Mouse (Mus musculus): ENCODE measurements around the gene Cyp2d11. TPM values are rescaled to one million over a fixed set of nuclear protein-coding genes. Genes with fewer than 3 reads are reported as not detected.

Cyp2d11 gene
- polyA plus RNA-seq, 1 experiment = not detected

DNA sequence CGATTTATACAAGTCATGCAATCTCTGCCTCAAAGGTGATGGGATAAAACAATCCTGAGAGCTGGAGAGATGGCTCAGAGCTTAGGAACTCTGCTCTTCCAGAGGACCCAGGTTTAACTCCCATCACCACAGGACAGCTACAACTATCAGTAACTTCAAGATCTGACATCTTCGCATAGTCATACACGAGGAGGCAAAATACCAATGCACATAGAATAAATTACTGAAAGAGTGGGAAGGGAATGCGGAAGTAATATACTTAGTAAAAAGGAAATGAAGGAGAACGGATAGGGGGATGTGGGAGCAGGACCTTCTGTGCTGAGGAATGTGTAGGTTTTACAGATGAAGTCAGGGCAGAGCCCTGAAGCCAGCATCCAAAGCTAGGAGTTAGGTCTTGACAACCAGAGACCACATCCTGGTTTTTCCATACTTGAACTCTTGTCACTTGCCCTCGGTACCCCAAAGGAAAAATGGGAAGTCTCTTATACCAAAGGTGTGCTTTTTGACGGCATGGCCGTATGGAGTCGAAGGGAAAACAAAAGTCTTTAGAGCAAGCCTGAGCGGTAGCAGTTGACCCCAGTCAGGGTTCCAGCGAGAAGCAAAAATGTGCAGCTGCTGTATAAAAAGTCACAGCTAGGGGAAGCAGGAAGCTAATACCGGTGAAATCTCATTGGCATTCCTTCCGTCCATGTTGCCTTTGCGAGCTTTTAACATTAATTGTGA, 47.1 kb downstream of the Cyp2d11 start:
- Histone ChIP-seq H3K4me1 (ENCODE audit: control insufficient read depth, insufficient read depth, low read length) (peaks cover 29% of the 10 kb centered on the region), H3K27ac (ENCODE audit: insufficient read depth, low read depth, low read length) (peak overlapping the region; percentile 75), H3K4me3 (ENCODE audit: insufficient read depth, low read length) (peak overlapping the region; percentile 79)
- no peak for TF ChIP-seq CTCF (IDR thresholded peaks at IDR 0.05; ENCODE audit: low read depth, low read length)
- no peak for TF ChIP-seq POLR2A (IDR thresholded peaks at IDR 0.05; ENCODE audit: borderline replicate concordance, low read depth, low read length)

- H3K27ac ChIP-seq (ENCODE audit: insufficient read depth, low read depth, low read length) = peak overlapping the region; percentile 75
- H3K4me1 ChIP-seq (ENCODE audit: control insufficient read depth, insufficient read depth, low read length) = peaks cover 25% of the 10 kb centered on the region
- H3K4me3 ChIP-seq (ENCODE audit: insufficient read depth, low read length) = peak overlapping the region; percentile 79
- TF ChIP-seq CTCF (IDR thresholded peaks at IDR 0.05; ENCODE audit: low read depth, low read length) = no peak
- no peak for TF ChIP-seq POLR2A (IDR thresholded peaks at IDR 0.05; ENCODE audit: borderline replicate concordance, low read depth, low read length)
Observed at GRCm38 (mm10) chr15:82345820-82346470, 47.9 kb downstream of the Cyp2d11 start.

DNA sequence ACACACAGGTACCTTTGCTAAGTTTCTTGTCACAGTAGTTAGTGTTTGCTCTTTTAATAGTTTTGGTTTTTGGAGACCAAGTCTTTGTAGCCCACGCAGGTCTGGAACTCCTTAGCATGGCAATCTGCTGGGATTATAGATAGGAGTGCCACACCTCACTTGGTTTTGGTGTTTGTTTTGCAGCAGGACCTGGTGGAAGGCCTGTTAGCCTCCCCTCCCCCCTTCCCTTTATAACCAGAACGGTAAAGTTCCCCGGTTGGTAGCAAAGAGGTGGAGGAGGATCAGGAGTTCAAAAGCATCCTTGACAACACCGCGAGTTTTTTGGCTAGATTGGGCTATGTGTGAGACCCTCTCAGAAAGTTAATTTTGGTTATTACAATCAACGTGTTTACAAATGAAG, 48.9 kb downstream of the Cyp2d11 start:
- peaks cover 25% of the 10 kb centered on the region for H3K4me1 ChIP-seq (ENCODE audit: control insufficient read depth, insufficient read depth, low read length)
- H3K4me3 ChIP-seq (ENCODE audit: insufficient read depth, low read length) = no peak overlapping the region
- H3K27ac ChIP-seq (ENCODE audit: insufficient read depth, low read depth, low read length) = no peak overlapping the region
- TF ChIP-seq CTCF (IDR thresholded peaks at IDR 0.05; ENCODE audit: low read depth, low read length) (no peak), POLR2A (IDR thresholded peaks at IDR 0.05; ENCODE audit: borderline replicate concordance, low read depth, low read length) (no peak)

GRCm38 (mm10) chr15:82343368-82344287, 50.2 kb downstream of the Cyp2d11 start:
- H3K4me1 ChIP-seq (ENCODE audit: control insufficient read depth, insufficient read depth, low read length) = peaks cover 19% of the 10 kb centered on the region
- no peak overlapping the region for H3K4me3 ChIP-seq (ENCODE audit: insufficient read depth, low read length)
- no peak overlapping the region for H3K27ac ChIP-seq (ENCODE audit: insufficient read depth, low read depth, low read length)

DNA sequence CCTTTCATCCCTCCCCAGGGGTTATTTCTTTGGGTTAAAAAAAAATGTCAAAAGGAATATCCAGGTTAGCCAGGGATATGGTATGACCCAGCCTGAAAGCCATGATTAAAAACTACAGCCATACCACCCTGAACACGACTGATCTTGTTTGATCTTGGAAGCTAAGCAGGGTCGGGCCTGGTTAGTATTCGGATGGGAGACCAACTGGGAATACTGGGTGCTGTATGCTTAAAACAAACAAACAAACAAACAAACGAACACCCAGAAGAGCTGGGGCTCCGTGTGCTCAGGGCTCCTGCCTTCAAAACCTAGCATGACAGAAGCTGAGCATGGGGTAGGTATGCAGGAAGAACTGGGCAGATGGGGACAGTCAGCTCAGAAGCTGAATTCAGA, 51.3 kb downstream of the Cyp2d11 start:
- TF ChIP-seq POLR2A (IDR thresholded peaks at IDR 0.05; ENCODE audit: borderline replicate concordance, low read depth, low read length) (no peak), CTCF (IDR thresholded peaks at IDR 0.05; ENCODE audit: low read depth, low read length) (no peak)
- Histone ChIP-seq H3K4me1 (ENCODE audit: control insufficient read depth, insufficient read depth, low read length) (peaks cover 12% of the 10 kb centered on the region), H3K27ac (ENCODE audit: insufficient read depth, low read depth, low read length) (no peak overlapping the region), H3K4me3 (ENCODE audit: insufficient read depth, low read length) (no peak overlapping the region)

More at GRCm38 (mm10) chr15:82343368-82344287, 50.2 kb downstream of the Cyp2d11 start:
- TF ChIP-seq CTCF (IDR thresholded peaks at IDR 0.05; ENCODE audit: low read depth, low read length) (no peak), POLR2A (IDR thresholded peaks at IDR 0.05; ENCODE audit: borderline replicate concordance, low read depth, low read length) (no peak)

DNA sequence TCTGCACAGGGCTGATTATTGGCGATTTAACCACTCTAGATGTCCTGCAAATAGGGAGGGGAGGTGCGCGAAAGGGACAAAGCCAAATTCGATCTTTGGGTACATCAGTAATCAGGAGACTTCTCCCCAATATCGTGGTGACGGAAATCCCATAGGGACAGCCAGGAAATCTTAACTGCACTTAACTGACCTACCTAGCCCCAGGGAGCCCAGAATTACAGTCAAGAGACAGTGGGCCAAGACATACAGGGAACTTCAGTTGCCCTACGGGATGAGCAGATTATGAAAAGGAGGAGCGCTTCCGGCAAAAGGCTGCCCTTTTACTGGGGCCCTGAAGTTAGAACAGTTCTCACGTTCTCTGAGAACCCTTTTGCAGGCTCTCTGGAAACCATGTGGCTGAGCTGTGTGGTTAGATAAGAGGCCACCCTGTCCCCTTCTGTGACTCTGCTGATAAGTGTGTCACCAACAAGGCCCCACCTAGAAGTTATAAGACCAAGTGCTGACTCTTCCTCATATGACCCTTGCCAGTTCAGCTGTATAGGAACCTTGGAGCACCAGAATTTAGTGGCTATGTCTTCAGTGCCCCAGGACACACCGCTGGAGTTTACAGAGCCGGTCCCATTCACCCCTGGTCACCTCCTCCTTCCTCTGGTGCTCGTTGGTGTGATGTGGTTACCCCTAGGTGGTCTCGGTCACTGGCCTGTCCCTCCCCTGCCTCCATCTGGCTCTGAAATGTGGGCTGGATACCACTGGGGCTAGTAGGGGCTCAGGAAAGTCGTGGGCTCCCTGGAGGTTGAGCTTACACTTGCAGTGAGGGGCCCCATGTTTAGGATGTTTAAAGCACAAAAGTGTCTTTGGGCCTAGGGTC, 51.9 kb downstream of the Cyp2d11 start:
- H3K27ac ChIP-seq (ENCODE audit: insufficient read depth, low read depth, low read length) = no peak overlapping the region
- H3K4me3 ChIP-seq (ENCODE audit: insufficient read depth, low read length) = no peak overlapping the region
- peaks cover 11% of the 10 kb centered on the region for H3K4me1 ChIP-seq (ENCODE audit: control insufficient read depth, insufficient read depth, low read length)
- TF ChIP-seq POLR2A (IDR thresholded peaks at IDR 0.05; ENCODE audit: borderline replicate concordance, low read depth, low read length) = no peak
- no peak for TF ChIP-seq CTCF (IDR thresholded peaks at IDR 0.05; ENCODE audit: low read depth, low read length)

DNA sequence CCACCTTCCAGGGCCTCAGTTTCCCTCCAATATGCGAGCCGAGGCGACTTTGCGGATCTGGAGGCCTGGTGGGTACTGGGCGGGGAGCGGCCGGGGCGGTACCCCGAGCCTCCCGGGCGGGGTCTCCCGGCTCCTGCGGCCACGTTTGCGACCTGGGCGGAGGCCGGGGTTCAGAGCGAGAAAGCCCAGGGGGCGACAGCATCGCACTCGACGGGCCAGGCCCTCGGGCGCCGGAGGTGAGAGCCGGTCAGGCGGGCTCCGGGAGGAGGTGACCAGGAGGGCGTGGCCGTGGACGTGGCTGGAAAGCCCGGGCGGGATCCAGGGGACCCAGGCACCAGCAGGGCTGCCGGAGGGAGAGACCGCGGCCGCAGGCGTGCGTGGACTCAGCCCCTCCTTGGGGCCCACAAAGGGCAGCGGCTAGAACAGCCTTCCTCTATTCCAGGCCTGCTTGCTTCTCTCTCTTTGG, 52.8 kb downstream of the Cyp2d11 start:
- Histone ChIP-seq H3K4me3 (ENCODE audit: insufficient read depth, low read length) (no peak overlapping the region), H3K4me1 (ENCODE audit: control insufficient read depth, insufficient read depth, low read length) (peaks cover 11% of the 10 kb centered on the region), H3K27ac (ENCODE audit: insufficient read depth, low read depth, low read length) (no peak overlapping the region)
- TF ChIP-seq POLR2A (IDR thresholded peaks at IDR 0.05; ENCODE audit: borderline replicate concordance, low read depth, low read length) (no peak), CTCF (IDR thresholded peaks at IDR 0.05; ENCODE audit: low read depth, low read length) (no peak)

DNA sequence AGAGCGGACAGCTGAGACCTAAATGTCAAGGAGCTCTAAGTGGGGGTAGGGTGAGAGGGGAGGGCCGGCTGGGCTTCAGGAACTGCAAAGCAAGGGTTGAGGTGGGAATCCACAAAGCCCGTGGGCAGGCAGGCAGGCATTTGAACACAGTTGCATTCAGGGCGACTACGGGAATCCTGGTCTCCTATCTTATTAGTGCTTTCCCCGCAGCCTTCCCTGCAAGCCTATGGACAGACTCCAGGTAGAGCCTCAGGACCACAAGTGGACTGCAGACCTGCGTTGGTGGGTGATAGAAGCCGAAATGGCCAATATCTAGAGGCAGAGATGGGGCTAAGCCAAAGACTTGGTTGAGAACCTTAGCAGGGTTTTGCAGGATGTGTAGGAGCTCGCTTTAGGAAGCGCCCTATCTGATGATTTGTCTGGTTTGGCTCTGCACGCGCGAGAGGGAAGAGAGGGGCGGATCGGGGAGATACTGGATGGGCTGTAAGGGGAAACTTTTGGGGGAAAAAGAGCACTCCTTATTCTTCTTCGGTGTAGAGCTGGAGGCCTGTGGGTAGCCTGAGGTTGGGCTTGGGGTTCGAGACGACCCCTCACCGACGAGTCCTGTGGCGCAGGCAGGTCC, 53.3 kb downstream of the Cyp2d11 start:
- TF ChIP-seq POLR2A (IDR thresholded peaks at IDR 0.05; ENCODE audit: borderline replicate concordance, low read depth, low read length) = no peak
- no peak for TF ChIP-seq CTCF (IDR thresholded peaks at IDR 0.05; ENCODE audit: low read depth, low read length)
- Histone ChIP-seq H3K4me1 (ENCODE audit: control insufficient read depth, insufficient read depth, low read length) (peaks cover 11% of the 10 kb centered on the region), H3K27ac (ENCODE audit: insufficient read depth, low read depth, low read length) (no peak overlapping the region), H3K4me3 (ENCODE audit: insufficient read depth, low read length) (no peak overlapping the region)
